Mouse (Mus musculus): ENCODE measurements around the gene Etnk1. TPM values are rescaled to one million over a fixed set of nuclear protein-coding genes. Genes with fewer than 3 reads are reported as not detected.
"Not testable (repeated sequence)": the region's sequence is repeated elsewhere in the genome, so short reads cannot be mapped to it uniquely, and the experiment has no call there.

Gene Etnk1
- total RNA-seq, 2 experiments from 2014 or later = 142 to 157 TPM

DNA sequence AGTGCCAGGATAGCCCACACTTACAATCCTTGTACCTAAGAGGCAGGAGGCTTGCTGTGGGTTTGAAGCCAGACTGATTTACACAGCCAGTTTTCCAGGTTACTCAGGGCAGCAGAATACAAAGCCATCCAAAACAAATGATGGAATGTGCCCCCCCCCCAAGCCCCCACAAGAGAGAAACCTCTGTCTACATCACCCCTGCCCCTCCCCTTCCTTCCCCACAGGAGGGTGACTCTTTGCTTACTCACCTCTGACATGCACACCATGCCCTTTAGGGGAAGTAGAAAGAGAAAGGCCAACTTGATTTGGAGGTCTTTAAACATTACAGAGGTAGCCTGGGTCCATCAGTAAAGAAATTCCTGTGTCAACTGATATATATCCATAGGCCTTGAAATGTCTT lies 18.2 kb upstream of the Etnk1 start:
- DNase-seq (ENCODE audit: low spot score in 2 of 2) = no peak

DNA sequence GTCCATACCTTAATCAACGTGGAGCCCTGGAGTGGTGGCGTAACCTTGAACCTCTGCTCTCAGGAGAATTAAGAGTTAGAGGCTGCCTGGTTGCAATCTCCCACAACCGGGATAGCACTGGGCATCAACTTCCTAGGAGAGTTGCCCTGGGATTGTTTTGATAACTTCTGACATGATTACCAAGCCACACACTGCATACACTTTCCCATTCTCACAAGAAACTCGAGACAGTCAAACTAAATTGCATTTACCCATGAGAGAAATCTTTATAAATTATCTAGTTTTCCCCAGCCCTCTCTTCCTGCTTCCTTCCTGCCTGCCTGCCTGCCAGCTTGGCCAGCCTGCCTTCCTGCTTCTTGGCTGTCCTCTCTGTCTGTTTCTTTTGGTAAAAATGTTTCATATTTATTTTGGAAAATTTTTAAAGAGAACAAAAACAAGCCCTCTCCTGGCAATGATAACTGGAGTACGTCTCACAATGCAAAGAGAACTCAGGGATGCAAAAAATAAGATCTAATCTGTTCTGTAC lies 17.2 kb upstream of the Etnk1 start:
- no peak for DNase-seq (ENCODE audit: low spot score in 2 of 2)

DNA sequence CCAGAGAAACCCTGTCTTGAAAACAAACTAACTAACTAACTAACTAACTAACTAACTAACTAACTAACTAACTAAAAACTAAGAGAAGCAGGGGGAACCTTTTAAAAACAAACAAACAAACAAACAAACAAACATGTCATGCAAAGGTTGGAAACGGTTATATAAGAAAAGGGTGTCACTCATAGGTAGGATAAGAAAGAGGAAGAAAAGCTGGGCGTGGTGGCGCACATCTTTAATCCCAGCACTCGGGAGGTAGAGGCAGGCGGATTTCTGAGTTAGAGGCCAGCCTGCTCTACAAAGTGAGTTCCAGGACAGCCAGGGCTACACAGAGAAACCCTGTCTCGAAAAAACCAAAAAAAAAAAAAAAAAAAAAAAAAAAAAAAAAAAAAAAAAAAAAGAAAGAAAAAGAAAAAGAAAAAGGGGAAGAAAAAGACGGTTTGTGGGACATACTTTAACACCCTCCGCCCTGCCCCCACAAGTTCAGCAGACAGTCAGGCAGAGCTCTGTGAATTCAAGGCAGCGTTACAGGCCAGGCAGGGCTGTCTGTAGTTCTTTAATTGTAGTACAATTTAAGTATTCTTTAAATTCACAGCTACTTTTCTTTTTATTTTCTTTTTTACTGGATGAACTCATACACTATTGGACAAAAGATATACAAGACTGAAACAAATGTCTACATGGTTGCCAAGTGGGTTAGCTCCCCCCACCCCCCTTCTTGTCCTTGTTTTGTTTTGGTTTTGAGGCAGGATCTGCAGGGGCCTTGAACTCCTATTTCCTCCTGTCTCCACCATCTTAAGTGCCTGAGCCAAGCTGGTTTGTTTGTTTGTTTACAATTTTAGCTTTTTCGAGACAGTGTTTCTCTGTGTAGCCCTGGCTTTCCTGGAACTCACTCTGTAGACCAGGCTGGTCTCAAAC lies 15.7 kb upstream of the Etnk1 start:
- not testable (repeated sequence) for DNase-seq (ENCODE audit: low spot score in 2 of 2)

DNA sequence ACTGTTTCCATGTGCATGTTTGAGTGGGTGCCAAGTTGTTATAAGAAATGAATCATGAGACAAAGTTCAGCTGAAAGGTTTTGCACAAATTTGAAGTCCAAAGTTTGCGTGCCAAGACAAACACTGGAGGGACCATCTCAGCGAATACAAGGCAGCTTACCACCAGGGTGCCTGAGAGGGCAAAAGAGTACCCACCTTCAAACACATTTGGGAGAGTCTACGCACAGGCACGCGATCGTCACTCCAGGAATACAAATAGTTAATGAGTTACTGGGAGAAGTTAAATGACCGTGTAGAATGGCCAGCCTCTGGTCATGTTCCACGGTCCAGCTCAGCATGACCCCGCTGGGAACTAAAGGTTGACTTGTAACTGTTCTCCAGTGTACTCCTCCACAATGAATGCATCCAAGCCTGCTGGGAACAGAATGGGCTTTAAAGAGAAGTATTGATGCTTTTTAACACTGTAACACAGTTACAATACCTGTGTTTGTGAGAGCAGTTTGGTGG lies 14.6 kb upstream of the Etnk1 start:
- no peak for DNase-seq (ENCODE audit: low spot score in 2 of 2)

DNA sequence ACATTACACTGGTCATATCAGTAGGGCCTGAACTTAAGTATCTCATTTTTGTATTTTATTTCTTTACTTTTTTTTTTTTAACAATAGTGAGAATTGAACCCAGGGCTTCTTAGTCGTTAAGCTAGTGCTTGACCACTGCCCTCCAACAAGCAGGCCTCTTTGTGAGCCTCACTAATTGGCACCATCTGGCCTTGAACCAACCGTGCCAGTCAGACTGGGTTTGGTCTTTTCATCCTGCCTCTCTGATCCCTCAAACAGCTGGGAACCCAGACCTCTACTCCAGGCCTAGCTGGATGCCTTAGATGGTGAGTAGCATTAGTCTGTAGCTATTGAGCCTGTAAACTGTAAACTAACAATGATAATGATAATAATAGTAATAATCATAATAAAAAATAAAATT lies 13.9 kb upstream of the Etnk1 start:
- DNase-seq (ENCODE audit: low spot score in 2 of 2) = no peak

DNA sequence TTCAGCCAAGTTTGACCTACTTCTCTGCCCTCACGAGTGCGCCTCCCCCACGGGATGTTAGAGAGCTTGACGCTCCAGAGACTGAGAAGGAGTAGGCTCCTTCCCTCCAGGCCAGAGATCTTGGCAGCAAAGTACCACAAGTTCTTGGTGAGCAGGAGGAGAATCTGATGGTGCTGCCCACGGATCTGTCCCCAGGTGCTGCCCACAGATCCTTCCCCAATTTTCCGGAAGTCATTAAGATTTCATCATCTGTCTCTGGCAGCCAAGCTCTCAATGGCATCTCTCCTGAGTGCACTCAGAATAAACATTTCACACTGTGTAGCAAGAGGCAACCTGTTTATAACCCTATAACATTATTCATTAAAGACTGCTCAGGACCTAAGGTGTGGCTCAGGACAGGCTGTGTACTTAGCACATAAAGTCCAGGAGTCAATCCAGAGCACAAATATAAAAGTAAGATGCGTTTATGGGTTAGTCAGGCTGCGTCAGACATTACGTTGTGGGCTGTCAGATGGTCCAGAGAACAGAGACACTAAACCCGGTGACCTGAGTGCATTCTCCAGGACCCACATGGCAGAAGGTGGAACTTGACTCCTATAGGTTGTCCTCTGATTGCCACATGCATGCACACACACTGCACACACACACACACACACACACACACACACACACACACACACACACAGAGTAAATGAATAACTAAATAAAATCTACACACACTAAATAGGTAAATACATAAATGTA lies 13.1 kb upstream of the Etnk1 start:
- no peak for DNase-seq (ENCODE audit: low spot score in 2 of 2)

DNA sequence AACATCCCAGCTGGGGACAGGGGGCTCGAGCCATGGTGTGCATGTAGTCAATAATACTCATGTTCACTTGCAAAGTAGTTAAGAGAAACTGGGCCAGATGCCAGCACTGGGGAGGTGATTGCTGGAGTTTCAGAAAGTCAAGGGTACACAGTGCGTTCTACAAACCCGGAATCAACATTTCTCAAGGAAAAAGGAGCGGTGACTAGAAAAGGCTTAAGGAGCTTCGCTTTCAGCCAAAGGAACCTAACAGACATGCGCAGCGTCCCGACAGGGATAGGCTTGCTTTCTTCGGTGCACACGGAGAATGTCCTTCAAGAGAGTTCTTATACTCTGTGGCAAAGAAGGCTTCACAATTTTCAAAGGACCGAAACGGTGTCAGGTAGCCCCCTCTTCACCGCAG lies 12.1 kb upstream of the Etnk1 start:
- no peak for DNase-seq (ENCODE audit: low spot score in 2 of 2)

DNA sequence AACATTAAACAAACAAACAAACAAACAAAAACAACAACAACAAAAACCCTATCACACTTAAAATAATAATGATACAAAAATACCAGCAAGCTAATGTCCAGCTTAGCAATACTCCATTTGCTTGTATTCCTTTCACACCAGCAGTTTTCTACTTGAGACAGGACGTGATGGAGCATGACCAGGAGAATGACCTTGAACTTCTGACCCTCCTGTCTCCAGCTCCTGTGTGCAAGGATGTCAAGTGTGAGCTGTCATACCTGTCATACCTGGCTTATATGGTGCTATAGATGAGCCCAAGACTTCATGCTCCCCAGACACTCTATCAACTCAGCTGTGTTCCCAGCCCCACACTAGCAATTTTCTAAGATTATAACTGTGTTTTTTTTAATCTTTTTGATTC lies 11.0 kb upstream of the Etnk1 start:
- no peak for DNase-seq (ENCODE audit: low spot score in 2 of 2)

DNA sequence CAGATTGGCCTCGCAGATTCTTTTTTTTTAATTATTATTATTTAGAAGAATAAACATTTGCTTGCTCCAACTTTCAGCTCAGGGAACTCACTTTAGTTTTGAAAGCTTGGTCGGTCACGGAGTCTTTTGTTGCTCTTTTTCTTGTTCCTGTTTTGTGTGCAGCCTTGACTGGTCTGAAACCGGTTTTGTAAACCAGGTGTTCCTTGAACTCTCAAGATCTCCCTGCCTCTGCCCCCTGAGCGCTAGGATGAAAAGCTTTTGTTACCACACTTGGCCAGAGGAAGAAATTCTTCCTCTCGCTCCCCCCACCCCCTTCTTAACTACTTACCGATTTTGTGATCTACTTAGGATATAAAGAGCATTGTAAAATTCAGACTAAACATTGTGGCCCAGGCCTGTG lies 10.3 kb upstream of the Etnk1 start:
- no peak for DNase-seq (ENCODE audit: low spot score in 2 of 2)

DNA sequence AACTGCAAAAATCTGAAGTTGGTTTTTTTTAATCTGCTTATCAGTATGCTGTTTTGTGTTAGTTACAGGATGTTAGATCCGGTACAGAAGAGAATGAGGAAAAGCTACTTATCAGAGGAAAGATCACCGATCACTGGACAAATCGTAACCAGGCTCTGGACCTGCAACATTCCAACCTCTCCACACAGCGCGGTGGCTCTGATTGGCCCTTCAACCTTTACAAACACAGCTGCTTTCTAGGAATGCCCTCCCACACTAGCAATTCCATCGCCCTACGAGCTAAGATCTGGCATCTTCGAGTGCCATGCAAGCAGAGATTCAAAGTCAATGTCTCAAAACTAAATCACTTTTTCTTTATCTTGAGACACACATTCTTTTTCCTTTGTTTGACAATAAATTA lies 9.6 kb upstream of the Etnk1 start:
- no peak for DNase-seq (ENCODE audit: low spot score in 2 of 2)

DNA sequence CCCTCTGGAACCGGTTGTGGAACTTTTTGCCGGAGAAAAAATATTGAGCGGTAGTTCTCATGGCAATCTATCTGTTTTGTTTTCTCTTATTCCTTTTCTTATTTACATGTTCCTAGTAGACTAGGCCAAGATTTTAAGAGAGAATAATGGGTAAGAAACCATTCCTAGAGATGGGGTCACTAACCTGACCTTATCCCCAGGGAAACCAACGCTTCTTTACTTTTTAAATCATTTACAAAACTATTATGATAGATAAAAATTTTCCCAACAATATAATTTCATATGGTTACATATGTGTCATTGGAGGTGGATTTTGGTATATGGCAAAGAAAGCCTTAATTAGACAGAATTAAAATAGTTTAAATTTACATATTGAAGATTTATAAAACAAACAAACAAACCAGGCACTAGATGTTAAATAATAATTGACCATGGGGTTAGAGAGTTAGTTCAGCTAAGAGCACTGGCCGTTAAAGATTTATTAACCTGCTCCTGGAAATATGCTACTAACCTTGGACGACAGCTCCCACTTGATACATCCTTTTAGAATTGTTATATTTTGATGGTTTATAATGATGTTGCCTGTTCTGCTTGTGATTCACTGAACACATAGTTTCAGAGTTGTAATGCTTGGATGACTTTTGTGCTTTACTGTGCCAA lies 6.3 kb upstream of the Etnk1 start:
- no peak for DNase-seq (ENCODE audit: low spot score in 2 of 2)

DNA sequence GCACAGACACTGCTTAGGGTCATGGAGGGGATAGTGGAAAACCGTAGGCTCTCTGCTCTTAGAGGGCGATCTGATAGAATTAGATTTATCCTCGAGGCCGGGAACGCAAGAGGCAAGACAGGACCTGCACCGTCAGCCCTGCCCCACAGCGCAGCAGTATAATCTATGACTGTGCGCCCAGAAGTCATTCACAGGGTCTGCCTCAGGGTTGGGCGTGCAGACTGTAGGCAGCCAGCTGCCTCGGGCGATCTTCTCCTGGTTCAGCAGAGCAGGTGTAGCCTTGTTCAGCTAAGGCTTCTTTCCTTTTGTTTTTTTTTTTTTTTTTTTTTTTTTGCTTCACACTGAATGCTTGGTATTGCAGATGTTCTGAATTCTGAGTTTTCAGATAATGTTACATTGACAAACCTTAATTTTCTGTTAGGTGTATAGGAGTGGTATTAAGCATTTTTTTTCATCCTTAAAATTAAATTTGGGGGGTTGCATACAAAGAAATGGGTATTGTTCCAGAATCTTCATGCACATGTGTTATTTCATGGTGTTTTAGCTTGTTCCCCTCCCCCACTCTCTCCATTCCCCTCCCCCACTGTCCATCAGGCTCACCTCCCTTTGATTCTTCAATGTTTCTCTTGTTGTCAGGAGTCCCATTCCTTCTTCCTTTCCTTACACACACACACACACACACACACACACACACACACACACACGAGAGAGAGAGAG lies 4.7 kb upstream of the Etnk1 start:
- no peak for DNase-seq (ENCODE audit: low spot score in 2 of 2)

DNA sequence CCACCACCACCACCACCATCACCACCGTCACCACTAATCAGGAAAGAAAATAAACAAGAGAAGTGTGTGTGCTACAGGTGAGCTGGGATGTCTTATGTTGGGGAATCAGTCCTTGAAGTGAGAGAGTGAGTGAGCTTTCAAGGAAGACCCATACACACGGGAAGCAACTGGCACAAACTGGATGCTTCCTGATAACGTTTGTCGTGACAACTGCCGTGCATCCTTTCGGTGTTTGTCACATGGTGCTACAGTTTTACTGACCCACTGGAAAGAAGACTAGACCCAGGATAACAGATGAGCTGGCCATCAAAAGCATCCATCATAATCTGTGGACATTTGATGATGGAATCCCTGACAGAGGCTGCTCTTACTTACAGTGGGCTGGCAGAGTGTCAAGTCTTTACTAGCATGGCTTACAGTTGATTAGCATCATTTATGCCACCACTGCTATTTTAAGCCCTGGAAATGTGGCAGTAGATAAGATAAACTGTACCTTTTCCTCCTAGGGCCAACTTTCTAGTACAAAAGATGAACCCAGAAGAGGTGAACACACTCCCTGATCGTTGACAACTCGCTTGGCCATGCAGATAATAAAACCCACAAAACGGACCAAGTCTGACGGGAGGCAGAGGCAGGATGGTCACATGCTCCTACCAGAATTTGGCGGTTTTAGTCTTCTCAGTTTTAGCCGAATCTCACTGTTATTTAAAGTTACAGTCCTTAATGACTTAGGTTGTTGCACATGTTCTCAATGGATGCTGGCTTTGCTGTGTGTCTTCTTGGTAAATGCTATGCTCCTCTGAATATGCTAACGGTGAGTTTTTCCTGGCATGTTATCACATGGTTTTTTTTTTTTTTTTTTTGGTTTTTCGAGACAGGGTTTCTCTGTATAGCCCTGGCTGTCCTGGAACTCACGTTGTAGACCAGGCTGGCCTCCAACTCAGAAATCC lies 2.8 kb upstream of the Etnk1 start:
- no peak for DNase-seq (ENCODE audit: low spot score in 2 of 2)

DNA sequence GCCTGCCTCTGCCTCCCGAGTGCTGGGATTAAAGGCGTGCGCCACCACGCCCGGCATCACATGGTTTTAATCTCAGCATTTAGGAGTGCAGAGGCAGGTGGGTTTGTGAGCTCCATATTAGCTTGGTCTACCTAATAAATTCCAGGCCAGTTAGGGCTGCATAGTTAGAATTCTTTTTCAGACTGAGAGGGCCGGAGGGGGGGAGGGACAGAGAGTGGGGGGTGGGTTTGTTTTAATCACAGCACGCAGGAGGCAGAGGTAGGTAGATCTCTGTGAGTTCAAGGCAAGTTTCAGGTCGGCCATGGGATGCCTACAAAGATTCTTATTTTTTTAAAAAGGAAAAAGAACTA lies 2.1 kb upstream of the Etnk1 start:
- no peak for DNase-seq (ENCODE audit: low spot score in 2 of 2)

DNA sequence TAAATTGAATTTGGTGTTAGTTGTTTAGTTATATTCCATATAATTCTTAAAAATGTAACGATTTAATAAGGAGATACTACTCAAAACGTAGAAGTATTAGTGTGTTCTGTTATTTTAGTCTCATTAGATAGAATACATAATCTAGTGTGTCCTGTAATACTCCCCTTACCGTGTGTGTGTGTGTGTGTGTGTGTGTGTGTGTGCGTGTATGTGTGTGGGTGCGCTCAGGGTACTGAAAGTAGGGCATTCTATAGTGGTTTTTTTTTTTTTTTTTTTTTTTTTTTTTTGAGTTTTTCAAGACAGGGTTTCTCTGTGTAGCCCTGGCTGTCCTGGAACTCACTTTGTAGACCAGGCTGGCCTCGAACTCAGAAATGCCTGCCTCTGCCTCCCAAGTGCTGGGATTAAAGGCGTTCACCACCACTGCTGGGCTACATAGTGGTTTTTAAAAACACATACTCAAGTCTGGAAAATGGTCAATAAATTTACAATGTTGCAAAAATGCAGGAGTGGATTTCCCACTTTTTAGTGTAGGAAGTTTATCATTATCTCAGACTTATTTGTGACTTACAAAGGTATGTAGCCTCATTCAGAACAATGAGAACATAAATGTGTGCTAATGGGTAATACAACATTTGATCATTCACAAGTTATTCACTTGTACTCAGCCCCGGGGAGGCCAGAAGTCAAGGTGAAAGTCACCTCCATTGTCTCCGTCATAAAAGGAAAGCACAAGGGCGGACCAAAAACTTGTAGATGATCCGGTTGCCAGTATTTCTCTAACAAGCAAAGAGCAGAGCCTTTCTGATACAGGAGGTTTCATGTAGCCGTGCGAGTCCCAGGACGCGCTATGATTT lies 1.4 kb upstream of the Etnk1 start:
- no peak for DNase-seq (ENCODE audit: low spot score in 2 of 2)

DNA sequence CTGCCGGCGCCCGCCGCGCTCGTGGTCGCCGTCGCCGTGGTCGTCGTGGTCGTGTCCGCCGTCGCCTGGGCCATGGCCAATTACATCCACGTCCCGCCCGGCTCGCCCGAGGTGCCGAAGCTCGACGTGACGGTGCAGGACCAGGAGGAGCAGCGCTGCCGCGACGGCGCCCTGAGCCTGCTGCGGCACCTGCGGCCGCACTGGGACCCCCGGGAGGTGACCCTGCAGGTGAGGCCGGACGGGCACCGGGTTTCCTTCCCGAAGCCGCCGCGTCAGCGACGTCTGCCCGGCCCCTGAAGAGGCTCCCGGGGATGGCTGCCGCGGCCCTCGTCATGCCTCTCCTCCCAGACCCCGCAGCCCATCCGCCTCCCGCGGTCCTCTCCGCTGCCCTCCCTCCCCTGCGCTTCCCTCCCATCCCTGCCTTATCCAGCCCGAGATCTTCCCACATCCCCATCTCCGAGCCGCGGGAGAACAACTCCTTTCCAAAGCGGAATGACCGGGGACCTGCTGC lies 443 bp downstream of the Etnk1 start:
- no peak for DNase-seq (ENCODE audit: low spot score in 2 of 2)

DNA sequence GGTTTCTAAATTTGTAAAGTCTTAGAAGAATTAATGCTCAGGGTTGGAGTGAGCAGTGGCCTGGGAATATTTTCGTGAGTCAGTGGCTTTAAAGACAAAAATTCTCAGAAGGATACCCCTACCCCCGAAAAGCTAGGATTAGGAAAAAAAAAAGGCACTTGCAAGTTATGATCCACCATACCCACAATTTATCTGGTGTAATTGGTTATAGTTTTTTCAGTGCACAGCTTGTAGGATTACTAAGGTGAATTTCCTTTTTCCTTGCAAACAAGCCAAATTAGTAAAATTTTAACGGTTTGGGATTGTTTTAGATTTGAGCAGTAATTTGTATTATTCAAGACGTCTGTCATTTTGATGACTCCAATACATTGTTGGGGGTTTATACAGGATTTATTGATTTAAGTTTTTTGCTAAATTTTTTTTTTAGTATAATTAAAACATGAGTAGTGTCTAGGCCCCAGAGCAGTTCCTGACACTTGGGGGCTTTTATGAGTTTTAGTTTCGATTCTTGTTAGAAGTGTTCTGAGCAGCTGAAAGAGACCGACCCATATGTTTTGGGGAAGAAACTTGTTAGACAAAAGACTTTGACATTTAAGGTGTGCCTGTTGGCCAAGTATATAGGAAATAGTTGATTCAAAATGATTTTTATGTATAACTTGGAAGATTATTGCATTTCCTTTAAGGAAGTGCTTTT lies 1.1 kb downstream of the Etnk1 start:
- DNase-seq (ENCODE audit: low spot score in 2 of 2) = no peak

DNA sequence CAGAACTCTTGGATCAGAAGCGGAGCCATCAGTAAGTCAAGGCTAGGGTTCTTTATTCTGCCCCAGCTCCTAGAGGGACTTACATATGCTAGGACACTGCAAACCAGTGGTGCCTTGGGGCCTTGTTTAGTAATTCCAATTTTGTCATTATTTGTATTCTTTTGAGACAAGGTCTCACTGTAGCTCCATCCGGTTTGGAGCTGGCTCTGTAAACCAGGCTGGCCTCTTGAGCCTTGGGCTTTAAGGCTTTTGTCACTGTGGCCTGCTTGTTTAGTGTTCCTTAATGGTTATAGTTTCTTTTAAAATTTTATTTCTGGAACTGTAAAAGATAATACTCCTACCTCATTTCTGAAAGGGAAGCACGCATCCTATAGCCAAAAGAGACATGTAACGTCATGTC lies 2.4 kb downstream of the Etnk1 start:
- no peak for DNase-seq (ENCODE audit: low spot score in 2 of 2)

Data from layer of hippocampus, postnatal 10 days (tissue).